Mouse (Mus musculus) heart, adult 2 months (tissue): ENCODE results near the gene Pakap. TPM values are rescaled to one million over a fixed set of nuclear protein-coding genes. Genes with fewer than 3 reads are reported as not detected.

Experiments used
- DNase-seq, 2 experiments: peaks; one replicate each; pipeline ENCODE4 v3.0.0; 2021
- H3K27ac ChIP-seq: fragments of 200-600 bp; 2 replicates; pipeline ENCODE4 v1.8.1; 2022
- H3K27me3 ChIP-seq: fragments of 200-500 bp; 2 replicates; pipeline ENCODE4 v1.6.1; 2012; ENCODE audit warnings: mild to moderate bottlenecking, low read length, inconsistent platforms, mixed read lengths; ENCODE audit not compliant: control insufficient read depth, insufficient read depth
- H3K36me3 ChIP-seq: fragments of 200-500 bp; 2 replicates; pipeline ENCODE4 v1.6.1; 2012; ENCODE audit warnings: low read length, inconsistent platforms; ENCODE audit not compliant: control insufficient read depth, insufficient read depth
- H3K4me1 ChIP-seq: fragments of 200-500 bp; 2 replicates; pipeline ENCODE4 v1.6.1; 2011; ENCODE audit warnings: low read length; ENCODE audit not compliant: control insufficient read depth, insufficient read depth
- H3K4me3 ChIP-seq: fragments of 200-600 bp; 2 replicates; pipeline ENCODE4 v1.8.1; 2022
- H3K79me2 ChIP-seq: fragments of 200-500 bp; replicated peaks from 2 replicates; pipeline ENCODE4 v1.6.1; 2012; ENCODE audit warnings: mild to moderate bottlenecking, inconsistent platforms, low read length, moderate library complexity, mixed read lengths; ENCODE audit not compliant: control insufficient read depth, insufficient read depth
- H3K9ac ChIP-seq: fragments of 200-500 bp; 2 replicates; pipeline ENCODE4 v1.6.1; 2012; ENCODE audit warnings: low read depth, mild to moderate bottlenecking, control low read depth, inconsistent platforms, low read length, mixed read lengths
- CTCF ChIP-seq: fragments of 200-600 bp; IDR thresholded peaks from 2 replicates; pipeline ENCODE4 v1.8.1; 2022; ENCODE audit warnings: antibody characterized with exemption, mild to moderate bottlenecking, moderate library complexity
- EP300 ChIP-seq: fragments of 200-500 bp; IDR thresholded peaks from 2 replicates; pipeline ENCODE4 v1.6.1; 2011; ENCODE audit warnings: low read depth, low read length, control low read depth; ENCODE audit not compliant: insufficient read depth
- POLR2A ChIP-seq: fragments of 200-500 bp; IDR thresholded peaks from 2 replicates; pipeline ENCODE4 v1.6.1; 2011; ENCODE audit warnings: mild to moderate bottlenecking, low read depth, low read length, control low read depth; ENCODE audit not compliant: insufficient read depth
- WGBS: fragments of 180-500 bp; shearing (Covaris S2); methylation state at CpG from one replicate; pipeline ENCODE4 v1.1.7; 2018; 5-methylcytosine and 5-hydroxymethylcytosine counted together
- intact Hi-C: fragments of 180-260 bp; cut with DNase I; formaldehyde crosslinking; loops from one replicate; pipeline ENCODE4 v1.15.1; 2025
- polyA plus RNA-seq: library from polyadenylated mRNA; depleted of rRNA; stranded (reverse); fragments of >200 nt; gene quantifications from 2 replicates; pipeline ENCODE4 v1.2.3, GENCODE M21; 2012
- total RNA-seq, 2 experiments: library from RNA; stranded (reverse); gene quantifications; 2 replicates each; pipeline ENCODE4 v1.2.3; 2021

The Pakap gene
- total and polyA plus RNA-seq, 3 experiments, result 3.3 to 35.2 (median 33.7) TPM

DNA sequence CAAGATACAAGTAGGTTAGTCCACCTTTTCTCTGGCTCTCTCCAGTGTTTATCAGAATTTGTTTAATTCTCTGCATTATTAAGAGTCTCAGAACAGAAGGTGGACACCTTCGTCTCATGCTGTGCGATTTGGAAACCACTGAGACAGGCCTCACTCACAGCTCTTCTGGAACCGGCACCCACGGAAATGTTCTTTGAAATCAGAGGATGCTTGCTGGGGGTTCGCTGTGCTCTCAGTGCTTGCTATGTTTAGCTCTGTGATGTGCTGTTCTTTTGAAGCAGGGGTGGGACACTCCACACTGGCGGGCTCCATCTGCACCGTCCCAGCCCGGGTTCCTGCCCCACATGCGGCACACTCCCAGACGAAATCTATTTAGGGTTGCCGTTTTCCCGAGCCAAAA is 88.4 kb downstream of the Pakap start:
- Histone ChIP-seq H3K4me3 (no peak overlapping the region), H3K4me1 (no peaks in the 10 kb centered on the region; the same call in 1 of the 2 replicates), H3K27ac (no peak overlapping the region), H3K9ac (no peak overlapping the region), H3K27me3 (no peaks in the 10 kb centered on the region), H3K79me2 (no peaks in the 10 kb centered on the region), H3K36me3 (no peaks in the 10 kb centered on the region)
- TF ChIP-seq EP300 (no peak), CTCF (no peak), POLR2A (no peak)
- 87% methylated on average over 12 of the region's 12 CpGs for WGBS
- DNase-seq, result no peak
- intact Hi-C loops, result no loop called here

DNA sequence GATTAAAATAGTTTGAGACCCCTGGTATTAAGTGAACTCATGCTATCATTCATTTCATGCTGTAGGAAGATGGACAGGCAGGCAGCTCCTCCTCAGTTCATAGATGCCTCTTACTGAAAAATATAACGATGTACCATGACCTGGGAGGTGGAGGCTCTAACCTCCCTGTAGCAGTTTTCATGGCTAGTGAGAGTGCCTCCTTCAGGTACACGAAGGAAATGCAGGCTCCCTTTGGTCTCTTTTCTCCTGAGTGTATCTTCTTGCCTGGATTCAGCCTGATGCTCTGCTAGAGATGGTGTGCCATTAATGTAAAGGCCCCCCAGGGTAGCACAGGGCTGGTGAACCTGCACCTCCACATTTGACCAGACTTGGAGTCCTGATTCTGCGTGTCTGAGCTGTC is 88.9 kb downstream of the Pakap start:
- no peak for DNase-seq
- no peak overlapping the region for H3K27ac ChIP-seq
- TF ChIP-seq EP300 (no peak), CTCF (peak; percentile 22; the same call in 1 of the 2 replicates)

DNA sequence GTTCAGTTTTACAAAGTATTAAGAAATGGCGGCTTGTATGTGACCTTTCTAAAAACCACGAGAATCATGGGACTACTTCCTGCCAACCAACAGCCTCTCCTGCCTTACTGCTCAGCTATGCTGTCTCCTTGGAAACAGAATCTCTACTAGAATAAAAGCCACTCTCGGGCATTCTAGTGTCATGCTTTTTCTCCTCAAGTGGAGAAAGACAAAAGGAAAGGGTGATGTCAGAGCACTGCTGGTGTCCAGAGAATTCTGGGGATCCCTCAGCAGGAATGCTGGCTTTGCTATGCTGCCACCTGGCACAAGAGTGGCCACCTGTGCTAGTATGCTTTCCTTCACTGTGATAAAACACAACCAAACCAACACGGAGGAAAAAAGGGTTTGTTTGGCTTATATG is 92.5 kb downstream of the Pakap start:
- Histone ChIP-seq H3K9ac (no peak overlapping the region), H3K36me3 (no peaks in the 10 kb centered on the region), H3K79me2 (no peaks in the 10 kb centered on the region), H3K27me3 (no peaks in the 10 kb centered on the region), H3K4me3 (no peak overlapping the region), H3K27ac (no peak overlapping the region), H3K4me1 (no peaks in the 10 kb centered on the region)
- no peak for DNase-seq
- no peak for TF ChIP-seq POLR2A
- TF ChIP-seq CTCF, result no peak
- no peak for TF ChIP-seq EP300
- intact Hi-C loops, result no loop called here
- 31% methylated on average over 4 of the region's 4 CpGs for WGBS

More for the DNA sequence above, 88.9 kb downstream of the Pakap start:
- no peak overlapping the region for H3K4me3 ChIP-seq
- H3K27me3 ChIP-seq, result no peaks in the 10 kb centered on the region
- H3K79me2 ChIP-seq, result no peaks in the 10 kb centered on the region
- no peaks in the 10 kb centered on the region; the same call in 1 of the 2 replicates for H3K4me1 ChIP-seq
- H3K36me3 ChIP-seq, result no peaks in the 10 kb centered on the region
- intact Hi-C loops, result no loop called here
- H3K9ac ChIP-seq, result no peak overlapping the region
- WGBS, result 83% methylated on average over 3 of the region's 3 CpGs

DNA sequence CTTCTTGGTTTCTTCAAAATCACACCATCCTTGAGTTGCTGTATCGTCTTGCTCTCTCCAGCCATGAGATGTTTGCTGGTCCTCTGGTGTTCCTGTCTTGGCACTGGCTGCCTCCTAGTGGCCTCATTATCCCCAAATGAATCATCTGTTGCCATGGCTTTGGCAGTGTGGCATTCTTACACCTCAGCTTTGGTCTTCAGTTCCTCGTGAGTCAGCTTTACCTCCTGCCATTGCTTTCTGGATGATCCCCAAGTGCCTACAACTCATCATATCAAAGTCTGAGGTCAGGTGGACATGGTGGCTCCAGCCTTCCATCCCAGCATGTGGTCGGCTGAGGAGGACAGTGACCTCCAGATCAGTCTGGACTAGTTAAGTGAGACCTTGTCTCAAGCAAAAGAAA is 98.1 kb downstream of the Pakap start:
- H3K4me1 ChIP-seq, result peaks cover 4% of the 10 kb centered on the region
- TF ChIP-seq CTCF, result no peak
- TF ChIP-seq EP300, result no peak
- no peak for TF ChIP-seq POLR2A
- no peak overlapping the region for H3K4me3 ChIP-seq
- H3K79me2 ChIP-seq, result no peaks in the 10 kb centered on the region
- 63% methylated on average over 3 of the region's 3 CpGs for WGBS
- intact Hi-C loops, result loop anchor here (5.0 kb wide), 3 partner anchors 39 to 214 kb away; no protein-coding TSS in a partner anchor
- H3K27me3 ChIP-seq, result no peaks in the 10 kb centered on the region
- H3K9ac ChIP-seq, result no peak overlapping the region
- no peak for DNase-seq
- H3K27ac ChIP-seq, result no peak overlapping the region
- H3K36me3 ChIP-seq, result no peaks in the 10 kb centered on the region

DNA sequence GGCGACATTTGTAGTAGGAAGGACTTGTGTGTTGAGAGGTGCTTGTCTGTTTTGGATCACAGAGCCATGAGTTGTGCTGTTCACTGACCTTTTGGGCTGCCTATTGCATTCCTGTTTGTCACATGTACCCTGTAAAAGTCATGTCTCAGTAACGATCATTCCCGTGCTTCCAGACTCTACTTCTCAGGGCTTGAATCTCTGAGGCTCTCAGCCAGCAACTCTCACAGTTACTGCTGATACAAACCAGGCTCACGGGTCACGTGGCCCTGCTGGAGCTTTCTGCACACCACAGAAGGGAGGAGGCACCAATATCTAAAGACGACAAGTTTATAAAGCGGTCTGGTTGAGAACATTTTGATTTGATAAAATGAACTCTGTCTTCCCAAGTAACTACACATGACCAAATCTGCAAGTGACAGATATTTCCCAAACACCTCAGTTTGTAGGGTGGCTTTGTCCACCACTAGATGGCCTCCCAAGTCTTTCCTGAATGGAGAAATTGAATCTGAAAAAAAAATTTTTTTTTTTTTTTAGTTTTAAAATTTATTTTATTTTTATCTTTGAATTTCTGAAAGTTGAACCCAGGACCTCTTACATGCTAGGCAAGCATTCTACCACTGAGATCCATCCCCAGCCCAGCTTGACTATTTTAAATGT is 103.0 kb downstream of the Pakap start:
- Histone ChIP-seq H3K36me3 (peaks cover 12% of the 10 kb centered on the region), H3K79me2 (no peaks in the 10 kb centered on the region), H3K9ac (0 out of 2 replicates have a peak overlapping the region, but pooled peaks have one; percentile 32), H3K27ac (peak overlapping the region; percentile 83), H3K4me1 (peaks cover 27% of the 10 kb centered on the region), H3K27me3 (no peaks in the 10 kb centered on the region), H3K4me3 (no peak overlapping the region)
- intact Hi-C loops, result loop anchor here (1.0 to 5.0 kb wide), 3 partner anchors 51 to 412 kb away; no protein-coding TSS in a partner anchor
- WGBS, result 21% methylated on average over 7 of the region's 7 CpGs
- TF ChIP-seq EP300, result no peak
- TF ChIP-seq CTCF, result peak; percentile 94
- DNase-seq, result peak; percentile 66 to 82

DNA sequence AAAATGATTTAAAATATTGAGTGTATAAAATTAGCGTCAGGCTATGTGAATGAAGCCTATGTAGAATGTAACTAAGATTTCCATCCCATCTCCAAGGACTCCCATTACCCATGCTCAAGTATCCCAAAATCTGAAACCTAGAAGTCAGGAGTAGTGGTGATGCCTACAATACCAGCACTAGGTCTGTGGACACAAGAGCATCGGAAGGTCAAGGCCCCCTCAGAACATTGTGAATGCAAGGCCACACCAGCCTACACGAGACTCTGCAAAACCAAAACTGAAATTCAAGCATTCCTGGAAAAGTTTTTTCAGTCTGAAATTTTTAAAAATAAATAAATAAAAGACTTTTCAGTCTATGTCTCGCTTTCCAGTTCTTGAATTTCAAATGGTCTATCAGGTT is 104.6 kb downstream of the Pakap start:
- peak overlapping the region; percentile 83 for H3K27ac ChIP-seq
- intact Hi-C loops, result loop anchor here (2.0 to 5.0 kb wide), 4 partner anchors 50 to 206 kb away; no protein-coding TSS in a partner anchor
- peaks cover 29% of the 10 kb centered on the region for H3K4me1 ChIP-seq

More for the DNA sequence above, 104.6 kb downstream of the Pakap start:
- 59% methylated on average over 4 of the region's 4 CpGs for WGBS
- H3K4me3 ChIP-seq, result no peak overlapping the region
- TF ChIP-seq EP300 (no peak), CTCF (no peak)
- no peak overlapping the region for H3K9ac ChIP-seq
- DNase-seq, result no peak
- H3K36me3 ChIP-seq, result peaks cover 12% of the 10 kb centered on the region
- no peaks in the 10 kb centered on the region for H3K27me3 ChIP-seq
- H3K79me2 ChIP-seq, result no peaks in the 10 kb centered on the region
